Mouse (Mus musculus): ENCODE results near the gene Rps19bp1.

- TF ChIP-seq CTCF (IDR thresholded peaks at IDR 0.05; ENCODE audit: low read depth, low read length) (no peak), POLR2A (IDR thresholded peaks at IDR 0.05; ENCODE audit: insufficient read depth, low read length) (no peak), EP300 (IDR thresholded peaks at IDR 0.05; ENCODE audit: insufficient read depth, low read depth, low read length) (no peak)
Observed at GRCm38 (mm10) chr15:80271858-80272396, 7.8 kb upstream of the Rps19bp1 start.

Measured in ES-Bruce4 (cell line).